Mouse (Mus musculus) heart, embryonic 13.5 days (tissue): ENCODE measurements at regions not wholly inside any gene's neighbourhood (a gene's known extent, or its start where the extent isn't known, plus 50 kb on each side); places are given as distances from the start of the nearest gene placed in this dataset.

Experiments used
- ATAC-seq: fragments of 200-750 bp; cut with Nextera tagmentation; 2 replicates; pipeline ENCODE4 v1.8.0; 2017; ENCODE audit warnings: moderate TSS enrichment; ENCODE audit not compliant: insufficient number of reproducible peaks, low FRiP score, low TSS enrichment; ENCODE audit errors: extremely low read depth
- H3K27ac ChIP-seq: fragments of 300-500 bp; sonication (generic); replicated peaks from 2 replicates; pipeline ENCODE4 v1.5.1; 2015; ENCODE audit warnings: moderate library complexity, mild to moderate bottlenecking, inconsistent platforms
- H3K27me3 ChIP-seq: fragments of 300-500 bp; sonication (generic); replicated peaks from 2 replicates; pipeline ENCODE4 v1.6.1; 2015; ENCODE audit warnings: mild to moderate bottlenecking, inconsistent platforms
- H3K36me3 ChIP-seq: fragments of 300-500 bp; sonication (generic); 2 replicates; pipeline ENCODE4 v1.6.1; 2015; ENCODE audit warnings: mild to moderate bottlenecking, inconsistent platforms
- H3K4me1 ChIP-seq: fragments of 300-500 bp; sonication (generic); 2 replicates; pipeline ENCODE4 v1.6.1; 2015; ENCODE audit warnings: inconsistent platforms
- H3K4me2 ChIP-seq: fragments of 300-500 bp; sonication (generic); 2 replicates; pipeline ENCODE4 v1.6.1; 2015; ENCODE audit warnings: inconsistent platforms, mild to moderate bottlenecking, moderate library complexity
- H3K4me3 ChIP-seq: fragments of 300-500 bp; sonication (generic); 2 replicates; pipeline ENCODE4 v1.5.1; 2015; ENCODE audit warnings: moderate library complexity, mild to moderate bottlenecking, inconsistent platforms
- H3K9ac ChIP-seq: fragments of 300-500 bp; sonication (generic); 2 replicates; pipeline ENCODE4 v1.6.1; 2015; ENCODE audit warnings: inconsistent platforms, mild to moderate bottlenecking, moderate library complexity
- H3K9me3 ChIP-seq: fragments of 300-500 bp; sonication (generic); 2 replicates; pipeline ENCODE4 v1.6.1; 2016; ENCODE audit warnings: inconsistent platforms
- WGBS: fragments of 180-500 bp; shearing (Covaris S2); methylation state at CpG from one replicate; pipeline ENCODE4 v1.1.7; 2015; ENCODE audit warnings: mixed read lengths; 5-methylcytosine and 5-hydroxymethylcytosine counted together

- Histone ChIP-seq H3K9ac (no peak overlapping the region), H3K9me3 (peaks cover 4% of the 10 kb centered on the region; the same call in 1 of the 2 replicates), H3K27me3 (no peaks in the 10 kb centered on the region), H3K4me2 (no peak overlapping the region), H3K4me1 (no peaks in the 10 kb centered on the region), H3K27ac (no peak overlapping the region), H3K36me3 (no peaks in the 10 kb centered on the region), H3K4me3 (no peak overlapping the region)
- ATAC-seq: no peak
- WGBS: 62% methylated on average over 8 of the region's 8 CpGs
Measured at GRCm38 (mm10) chr12:110063013-110063412, 215.9 kb upstream of the Dio3 start.

DNA sequence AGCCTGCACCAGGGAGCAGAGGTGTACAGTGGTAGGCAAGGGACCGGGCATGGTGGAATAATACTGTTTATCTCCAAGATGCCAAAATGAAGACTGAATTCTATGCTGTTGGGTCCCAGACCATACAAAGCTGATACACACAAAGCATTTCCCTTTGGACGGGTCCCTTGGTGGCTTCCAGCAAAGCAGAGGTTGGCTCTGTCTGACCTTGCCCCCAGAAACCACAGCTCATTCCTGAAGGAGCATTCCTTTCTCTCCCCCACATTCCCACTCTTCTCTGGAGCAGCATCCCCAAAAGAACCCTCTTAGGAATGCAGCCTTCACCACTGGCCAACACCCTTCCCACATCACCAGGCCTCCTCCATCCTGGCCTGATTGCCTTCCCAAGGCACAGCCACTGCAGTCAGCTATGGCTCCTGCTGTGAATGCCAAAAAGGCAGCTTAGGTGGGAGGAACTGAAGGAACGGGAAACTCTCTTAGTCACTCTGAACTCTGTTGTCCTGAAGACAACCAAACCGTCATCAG, 212.4 kb upstream of the Dio3 start:
- no peak overlapping the region for H3K9ac ChIP-seq
- no peaks in the 10 kb centered on the region for H3K36me3 ChIP-seq
- 59% methylated on average over 4 of the region's 4 CpGs for WGBS
- H3K9me3 ChIP-seq: peaks cover 24% of the 10 kb centered on the region
- H3K27ac ChIP-seq: no peak overlapping the region
- H3K27me3 ChIP-seq: no peaks in the 10 kb centered on the region
- no peak overlapping the region for H3K4me3 ChIP-seq
- ATAC-seq: no peak
- no peaks in the 10 kb centered on the region for H3K4me1 ChIP-seq
- no peak overlapping the region for H3K4me2 ChIP-seq

- ATAC-seq: no peak
- H3K27ac ChIP-seq: no peak overlapping the region
- no peak overlapping the region for H3K4me2 ChIP-seq
- H3K9me3 ChIP-seq: peaks cover 20% of the 10 kb centered on the region
- no peak overlapping the region for H3K4me3 ChIP-seq
- H3K27me3 ChIP-seq: no peaks in the 10 kb centered on the region; the same call in 1 of the 2 replicates
- 75% methylated on average over 6 of the region's 6 CpGs for WGBS
- H3K4me1 ChIP-seq: no peaks in the 10 kb centered on the region
- no peak overlapping the region for H3K9ac ChIP-seq
- H3K36me3 ChIP-seq: no peaks in the 10 kb centered on the region
Measured at GRCm38 (mm10) chr12:110070506-110070905, 208.4 kb upstream of the Dio3 start.

GRCm38 (mm10) chr12:110071823-110072222, 207.0 kb upstream of the Dio3 start:
- no peak overlapping the region for H3K9ac ChIP-seq
- H3K27me3 ChIP-seq: no peaks in the 10 kb centered on the region; the same call in 1 of the 2 replicates
- H3K36me3 ChIP-seq: no peaks in the 10 kb centered on the region
- no peak overlapping the region for H3K4me3 ChIP-seq
- H3K4me1 ChIP-seq: no peaks in the 10 kb centered on the region
- peaks cover 20% of the 10 kb centered on the region for H3K9me3 ChIP-seq
- H3K27ac ChIP-seq: no peak overlapping the region
- H3K4me2 ChIP-seq: no peak overlapping the region
- 60% methylated on average over 4 of the region's 4 CpGs for WGBS
- ATAC-seq: no peak

- Histone ChIP-seq H3K9ac (no peak overlapping the region), H3K36me3 (no peaks in the 10 kb centered on the region), H3K4me3 (no peak overlapping the region), H3K9me3 (peaks cover 3% of the 10 kb centered on the region), H3K27me3 (no peaks in the 10 kb centered on the region; the same call in 1 of the 2 replicates), H3K27ac (no peak overlapping the region), H3K4me1 (0 out of 2 replicates have a peak, but pooled peaks cover 5% of the 10 kb centered on the region), H3K4me2 (no peak overlapping the region)
- ATAC-seq: no peak
- 77% methylated on average over 8 of the region's 8 CpGs for WGBS
Measured at GRCm38 (mm10) chr12:110074921-110075320, 203.9 kb upstream of the Dio3 start.

- H3K27me3 ChIP-seq: no peaks in the 10 kb centered on the region; the same call in 1 of the 2 replicates
- H3K4me2 ChIP-seq: no peak overlapping the region
- H3K4me3 ChIP-seq: no peak overlapping the region
- no peak for ATAC-seq
- no peaks in the 10 kb centered on the region for H3K36me3 ChIP-seq
- H3K9me3 ChIP-seq: no peaks in the 10 kb centered on the region
- H3K27ac ChIP-seq: no peak overlapping the region
- 0 out of 2 replicates have a peak, but pooled peaks cover 5% of the 10 kb centered on the region for H3K4me1 ChIP-seq
- WGBS: 65% methylated on average over 6 of the region's 6 CpGs
- no peak overlapping the region for H3K9ac ChIP-seq
Measured at GRCm38 (mm10) chr12:110077211-110077884, 201.5 kb upstream of the Dio3 start.

DNA sequence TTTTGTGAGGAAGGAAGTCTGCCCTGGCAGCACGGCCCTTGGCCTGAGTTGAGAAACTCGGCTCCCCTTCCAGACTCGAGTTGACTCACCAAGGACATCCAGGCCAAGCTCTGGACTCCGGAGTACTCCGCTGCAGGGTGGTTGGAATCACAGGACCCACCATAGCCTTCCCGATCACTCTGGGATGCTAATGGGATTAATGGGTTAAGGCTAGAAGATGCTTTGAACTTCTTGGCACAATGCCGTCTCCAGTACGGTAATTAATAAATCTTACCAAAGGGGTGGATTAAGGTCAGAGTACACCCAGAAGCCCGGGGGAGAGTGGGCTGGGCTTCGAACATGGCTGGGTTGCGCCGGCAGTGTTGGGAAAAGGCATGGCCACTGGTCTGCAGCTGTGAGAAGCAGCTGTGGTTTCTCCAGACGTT, 200.8 kb upstream of the Dio3 start:
- ATAC-seq: no peak

GRCm38 (mm10) chr12:110081831-110082615, 196.8 kb upstream of the Dio3 start:
- no peak overlapping the region for H3K4me3 ChIP-seq
- no peaks in the 10 kb centered on the region for H3K9me3 ChIP-seq
- no peak for ATAC-seq
- H3K4me2 ChIP-seq: no peak overlapping the region
- H3K27me3 ChIP-seq: peaks cover 8% of the 10 kb centered on the region
- no peak overlapping the region for H3K9ac ChIP-seq
- H3K27ac ChIP-seq: no peak overlapping the region
- no peaks in the 10 kb centered on the region for H3K36me3 ChIP-seq
- 80% methylated on average over 3 of the region's 3 CpGs for WGBS
- 0 out of 2 replicates have a peak, but pooled peaks cover 3% of the 10 kb centered on the region for H3K4me1 ChIP-seq

More for the DNA sequence above, 200.8 kb upstream of the Dio3 start:
- WGBS: 60% methylated on average over 13 of the region's 13 CpGs
- Histone ChIP-seq H3K4me3 (no peak overlapping the region), H3K4me2 (no peak overlapping the region), H3K4me1 (0 out of 2 replicates have a peak, but pooled peaks cover 5% of the 10 kb centered on the region), H3K9me3 (no peaks in the 10 kb centered on the region), H3K27ac (no peak overlapping the region), H3K27me3 (no peaks in the 10 kb centered on the region; the same call in 1 of the 2 replicates), H3K36me3 (no peaks in the 10 kb centered on the region), H3K9ac (no peak overlapping the region)

- 55% methylated on average over 13 of the region's 13 CpGs for WGBS
- Histone ChIP-seq H3K4me3 (no peak overlapping the region), H3K9ac (no peak overlapping the region), H3K4me1 (no peaks in the 10 kb centered on the region), H3K4me2 (no peak overlapping the region), H3K36me3 (no peaks in the 10 kb centered on the region), H3K27ac (no peak overlapping the region), H3K9me3 (no peaks in the 10 kb centered on the region), H3K27me3 (peaks cover 8% of the 10 kb centered on the region)
- ATAC-seq: no peak; the same call in 1 of the 2 replicates
Measured at GRCm38 (mm10) chr12:110082921-110083320, 195.9 kb upstream of the Dio3 start.

GRCm38 (mm10) chr12:110083471-110083870, 195.4 kb upstream of the Dio3 start:
- 60% methylated on average over 5 of the region's 5 CpGs for WGBS
- Histone ChIP-seq H3K4me2 (no peak overlapping the region), H3K27me3 (peaks cover 9% of the 10 kb centered on the region), H3K4me3 (no peak overlapping the region), H3K36me3 (no peaks in the 10 kb centered on the region), H3K9ac (no peak overlapping the region), H3K4me1 (no peaks in the 10 kb centered on the region), H3K27ac (no peak overlapping the region), H3K9me3 (no peaks in the 10 kb centered on the region)
- no peak for ATAC-seq

DNA sequence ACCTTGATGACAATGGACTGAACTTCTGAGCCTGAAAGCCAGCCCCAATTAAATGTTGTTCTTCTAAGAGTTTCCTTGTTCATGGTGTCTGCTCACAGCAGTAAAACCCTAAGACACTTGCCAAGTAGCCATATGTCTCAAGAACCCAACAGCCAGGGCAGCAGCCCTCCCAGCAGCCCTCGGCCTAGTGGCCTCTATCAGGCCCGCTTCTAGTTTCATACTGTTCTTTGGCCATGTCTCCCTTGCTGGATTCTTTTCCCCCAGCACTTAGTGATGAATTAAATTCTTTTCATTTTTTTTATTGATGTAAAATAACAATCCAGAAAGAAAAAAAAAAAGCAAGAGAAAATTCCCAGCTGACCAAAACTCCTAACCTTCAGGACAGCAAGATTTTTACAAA, 191.9 kb upstream of the Dio3 start:
- no peak overlapping the region for H3K4me2 ChIP-seq
- H3K4me3 ChIP-seq: no peak overlapping the region
- no peak overlapping the region for H3K9ac ChIP-seq
- H3K4me1 ChIP-seq: no peaks in the 10 kb centered on the region
- 70% methylated on average over 2 of the region's 2 CpGs for WGBS
- no peak for ATAC-seq
- H3K36me3 ChIP-seq: no peaks in the 10 kb centered on the region
- peaks cover 21% of the 10 kb centered on the region for H3K27me3 ChIP-seq
- no peaks in the 10 kb centered on the region for H3K9me3 ChIP-seq
- H3K27ac ChIP-seq: no peak overlapping the region
